Mouse (Mus musculus): ENCODE measurements at regions not wholly inside any gene's neighbourhood (a gene's known extent, or its start where the extent isn't known, plus 50 kb on each side); places are given as distances from the start of the nearest gene placed in this dataset.

GRCm38 (mm10) chr1:81746013-81746412 lies 486.9 kb upstream of the Gm9747 start:
- DNase-seq (ENCODE audit: low spot score in 2 of 2), result no peak

- DNase-seq (ENCODE audit: low spot score in 2 of 2), result no peak
Measured at GRCm38 (mm10) chr1:81747025-81747424, 485.9 kb upstream of the Gm9747 start.

GRCm38 (mm10) chr1:81754067-81754466 lies 478.8 kb upstream of the Gm9747 start:
- DNase-seq (ENCODE audit: low spot score in 2 of 2), result no peak

- no peak for DNase-seq (ENCODE audit: low spot score in 2 of 2)
Measured at GRCm38 (mm10) chr1:81755281-81755680, 477.6 kb upstream of the Gm9747 start.

GRCm38 (mm10) chr1:81755694-81756093 lies 477.2 kb upstream of the Gm9747 start:
- DNase-seq (ENCODE audit: low spot score in 2 of 2), result no peak

GRCm38 (mm10) chr1:81759919-81760318 lies 473.0 kb upstream of the Gm9747 start:
- DNase-seq (ENCODE audit: low spot score in 2 of 2), result no peak

GRCm38 (mm10) chr1:81771704-81772103 lies 461.2 kb upstream of the Gm9747 start:
- DNase-seq (ENCODE audit: low spot score in 2 of 2), result peak in 1 of 2 experiments; percentile 12

GRCm38 (mm10) chr1:81780583-81780982 lies 452.3 kb upstream of the Gm9747 start:
- DNase-seq (ENCODE audit: low spot score in 2 of 2), result no peak

GRCm38 (mm10) chr1:81784305-81784704 lies 448.6 kb upstream of the Gm9747 start:
- DNase-seq (ENCODE audit: low spot score in 2 of 2), result no peak

- DNase-seq (ENCODE audit: low spot score in 2 of 2), result no peak
Measured at GRCm38 (mm10) chr1:81794771-81795170, 438.1 kb upstream of the Gm9747 start.

- DNase-seq (ENCODE audit: low spot score in 2 of 2), result no peak
Measured at GRCm38 (mm10) chr1:81795399-81795798, 437.5 kb upstream of the Gm9747 start.

GRCm38 (mm10) chr1:81811591-81811990 lies 421.3 kb upstream of the Gm9747 start:
- no peak for DNase-seq (ENCODE audit: low spot score in 2 of 2)

- DNase-seq (ENCODE audit: low spot score in 2 of 2), result no peak
Measured at GRCm38 (mm10) chr1:81818884-81819283, 414.0 kb upstream of the Gm9747 start.

- DNase-seq (ENCODE audit: low spot score in 2 of 2), result no peak
Measured at GRCm38 (mm10) chr1:81841966-81842365, 390.9 kb upstream of the Gm9747 start.

GRCm38 (mm10) chr1:81850462-81851144 lies 382.3 kb upstream of the Gm9747 start:
- peak in 1 of 2 experiments; percentile 6 for DNase-seq (ENCODE audit: low spot score in 2 of 2)

- DNase-seq (ENCODE audit: low spot score in 2 of 2), result no peak
Measured at GRCm38 (mm10) chr1:81859464-81859863, 373.4 kb upstream of the Gm9747 start.

GRCm38 (mm10) chr1:81864571-81864970 lies 368.3 kb upstream of the Gm9747 start:
- peak; percentile 23 to 51 for DNase-seq (ENCODE audit: low spot score in 2 of 2)

- DNase-seq (ENCODE audit: low spot score in 2 of 2), result no peak
Measured at GRCm38 (mm10) chr1:81886940-81887531, 345.9 kb upstream of the Gm9747 start.

- no peak for DNase-seq (ENCODE audit: low spot score in 2 of 2)
Measured at GRCm38 (mm10) chr1:81897241-81897640, 335.7 kb upstream of the Gm9747 start.

- no peak for DNase-seq (ENCODE audit: low spot score in 2 of 2)
Measured at GRCm38 (mm10) chr1:81900843-81901242, 332.1 kb upstream of the Gm9747 start.

GRCm38 (mm10) chr1:81904056-81904455 lies 328.9 kb upstream of the Gm9747 start:
- DNase-seq (ENCODE audit: low spot score in 2 of 2), result no peak

- DNase-seq (ENCODE audit: low spot score in 2 of 2), result no peak
Measured at GRCm38 (mm10) chr1:81912607-81913006, 320.3 kb upstream of the Gm9747 start.

- DNase-seq (ENCODE audit: low spot score in 2 of 2), result no peak
Measured at GRCm38 (mm10) chr1:81913561-81913964, 319.3 kb upstream of the Gm9747 start.
